Mouse (Mus musculus) megakaryocyte, embryonic 14.5 days (primary cell): ENCODE measurements around the gene Zscan2.

Experiments
- FLI1 ChIP-seq: IDR thresholded peaks from 2 replicates; pipeline ENCODE4 v1.6.1; 2012; ENCODE audit warnings: low read length, inconsistent platforms, mixed read lengths
- GATA1 ChIP-seq: IDR thresholded peaks from 3 replicates; pipeline ENCODE4 v1.6.1; 2012; ENCODE audit warnings: mixed read lengths, low read length, inconsistent platforms, borderline replicate concordance

- TF ChIP-seq GATA1 (no peak), FLI1 (no peak)
Observed at GRCm38 (mm10) chr7:80894196-80894595, 33.5 kb downstream of the Zscan2 start.
